Mouse (Mus musculus) kidney, adult 10 weeks (tissue): ENCODE results near the gene Gm20835. TPM values are rescaled to one million over a fixed set of nuclear protein-coding genes. Genes with fewer than 3 reads are reported as not detected.

Experiments
- polyA plus RNA-seq: library from polyadenylated mRNA; stranded (reverse); fragments of 350-450 nt; fragmentation: Illumina TruSeq; extraction: RNeasy Lipid Tissue Mini Kit (QIAGEN cat#74804); gene quantifications from one replicate; pipeline ENCODE4 v1.2.3, GENCODE M21; 2014; ENCODE audit warnings: low read depth, low replicate concordance

The Gm20835 gene
- not detected for polyA plus RNA-seq

DNA sequence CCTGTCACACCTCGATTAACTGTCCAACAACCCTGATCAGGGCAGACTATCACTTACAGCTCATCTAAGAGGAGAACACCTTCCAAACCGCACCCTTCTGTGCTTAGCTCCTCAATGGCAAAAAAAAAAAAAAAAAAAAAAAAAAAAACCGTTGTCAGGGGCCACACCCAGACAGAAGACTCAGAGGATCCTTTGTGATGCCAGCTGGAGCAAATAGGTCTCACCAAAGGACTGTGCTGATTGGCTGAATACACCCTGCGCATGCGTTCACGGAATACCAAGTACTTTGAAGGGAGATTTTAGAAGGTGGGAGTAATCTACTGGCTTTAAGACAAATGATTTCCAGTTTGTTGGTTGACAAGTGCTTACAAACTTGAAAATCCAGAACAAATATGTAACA, at the start of gene Gm20835:
Gene Gm20835, minus strand, starts transcription at position 101 of the 400 bp plus-strand sequence.

